Mouse (Mus musculus) lung, postnatal 0 days (tissue): ENCODE results near the gene Atraid. TPM values are rescaled to one million over a fixed set of nuclear protein-coding genes. Genes with fewer than 3 reads are reported as not detected.
"Not testable (repeated sequence)": the region's sequence is repeated elsewhere in the genome, so short reads cannot be mapped to it uniquely, and the experiment has no call there.

ENCODE experiments used
- ATAC-seq: fragments of 200-750 bp; cut with Nextera tagmentation; 2 replicates; pipeline ENCODE4 v1.8.0; 2017; ENCODE audit warnings: moderate library complexity
- DNase-seq: peaks from one replicate; pipeline ENCODE4 v3.0.0-alpha.2; 2016; ENCODE audit warnings: low spot score
- H3K27ac ChIP-seq: fragments of 300-500 bp; sonication (generic); 2 replicates; pipeline ENCODE4 v1.5.1; 2014; ENCODE audit warnings: antibody characterized with exemption, mild to moderate bottlenecking, low read length, mixed read lengths
- H3K27me3 ChIP-seq: fragments of 300-500 bp; sonication (generic); replicated peaks from 2 replicates; pipeline ENCODE4 v1.6.1; 2014; ENCODE audit warnings: low read length, mixed read lengths; ENCODE audit not compliant: insufficient read depth
- H3K36me3 ChIP-seq: fragments of 300-500 bp; sonication (generic); 2 replicates; pipeline ENCODE4 v1.6.1; 2014; ENCODE audit warnings: low read length, mixed read lengths; ENCODE audit not compliant: insufficient read depth
- H3K4me1 ChIP-seq: fragments of 300-500 bp; sonication (generic); 2 replicates; pipeline ENCODE4 v1.6.1; 2014; ENCODE audit warnings: antibody characterized with exemption, low read depth, low read length, mixed read lengths; ENCODE audit not compliant: insufficient read depth
- H3K4me2 ChIP-seq: fragments of 300-500 bp; sonication (generic); replicated peaks from 2 replicates; pipeline ENCODE4 v1.6.1; 2014; ENCODE audit warnings: low read depth, mild to moderate bottlenecking, low read length, moderate library complexity, mixed read lengths
- H3K4me3 ChIP-seq: fragments of 300-500 bp; sonication (generic); 2 replicates; pipeline ENCODE4 v1.5.1; 2014; ENCODE audit warnings: low read depth, low read length
- H3K9ac ChIP-seq: fragments of 300-500 bp; sonication (generic); replicated peaks from 2 replicates; pipeline ENCODE4 v1.6.1; 2014; ENCODE audit warnings: low read depth, mild to moderate bottlenecking
- H3K9me3 ChIP-seq: fragments of 300-500 bp; sonication (generic); 2 replicates; pipeline ENCODE4 v1.6.1; 2016; ENCODE audit warnings: low read length, mixed read lengths
- CTCF ChIP-seq: IDR thresholded peaks from 2 replicates; pipeline ENCODE4 v1.5.1; 2016; ENCODE audit warnings: antibody characterized with exemption, mild to moderate bottlenecking
- EP300 ChIP-seq: IDR thresholded peaks from 2 replicates; pipeline ENCODE4 v1.6.1; 2016; ENCODE audit warnings: antibody characterized with exemption, mild to moderate bottlenecking, control low read depth
- WGBS: fragments of 180-500 bp; shearing (Covaris S2); extraction: QIAGEN DNeasy Blood & Tissue Kit; methylation state at CpG from one replicate; pipeline ENCODE4 v1.1.7; 2014; 5-methylcytosine and 5-hydroxymethylcytosine counted together
- polyA plus RNA-seq: library from polyadenylated mRNA; unstranded; fragments of >200 nt; fragmentation: Nextera tagmentation; extraction: Ambion mirVana; gene quantifications from 2 replicates; pipeline ENCODE4 v1.2.1, GENCODE M21; 2015

The Atraid gene
- polyA plus RNA-seq, 1 experiment from 2014 or later, result 289 TPM

GRCm38 (mm10) chr5:31012737-31013136 lies 35.4 kb upstream of the Atraid start:
- Histone ChIP-seq H3K4me1 (no peaks in the 10 kb centered on the region), H3K9me3 (no peaks in the 10 kb centered on the region), H3K27me3 (no peaks in the 10 kb centered on the region), H3K9ac (no peak overlapping the region), H3K27ac (no peak overlapping the region), H3K4me2 (no peak overlapping the region), H3K36me3 (no peaks in the 10 kb centered on the region), H3K4me3 (no peak overlapping the region)
- no peak for ATAC-seq
- DNase-seq, result no peak
- TF ChIP-seq EP300, result no peak
- TF ChIP-seq CTCF, result no peak
- WGBS, result 67% methylated on average over 3 of the region's 3 CpGs

GRCm38 (mm10) chr5:31015913-31016312 lies 32.2 kb upstream of the Atraid start:
- H3K36me3 ChIP-seq, result no peaks in the 10 kb centered on the region
- no peaks in the 10 kb centered on the region for H3K9me3 ChIP-seq
- H3K4me3 ChIP-seq, result no peak overlapping the region
- no peak for ATAC-seq
- H3K27me3 ChIP-seq, result no peaks in the 10 kb centered on the region
- WGBS, result 56% methylated on average over 2 of the region's 2 CpGs
- DNase-seq, result no peak
- H3K4me1 ChIP-seq, result no peaks in the 10 kb centered on the region
- H3K9ac ChIP-seq, result no peak overlapping the region
- no peak overlapping the region for H3K27ac ChIP-seq
- TF ChIP-seq CTCF, result no peak
- TF ChIP-seq EP300, result no peak
- H3K4me2 ChIP-seq, result no peak overlapping the region

GRCm38 (mm10) chr5:31021790-31022189 lies 26.3 kb upstream of the Atraid start:
- H3K4me3 ChIP-seq, H3K4me2 ChIP-seq, H3K27ac ChIP-seq, DNase-seq, H3K9me3 ChIP-seq, H3K9ac ChIP-seq, H3K4me1 ChIP-seq, H3K27me3 ChIP-seq, H3K36me3 ChIP-seq, ATAC-seq: not testable (repeated sequence)
- 93% methylated on average over 4 of the region's 5 CpGs for WGBS

- no peak overlapping the region for H3K4me3 ChIP-seq
- no peak for TF ChIP-seq EP300
- no peak for TF ChIP-seq CTCF
- no peak overlapping the region for H3K27ac ChIP-seq
- H3K4me2 ChIP-seq, result no peak overlapping the region
- no peaks in the 10 kb centered on the region for H3K27me3 ChIP-seq
- H3K9ac ChIP-seq, result no peak overlapping the region
- ATAC-seq (no peak), DNase-seq (no peak)
- no peaks in the 10 kb centered on the region for H3K9me3 ChIP-seq
- 40% methylated on average over 1 of the region's 1 CpGs for WGBS
- no peaks in the 10 kb centered on the region for H3K4me1 ChIP-seq
- no peaks in the 10 kb centered on the region for H3K36me3 ChIP-seq
These were observed 25.4 kb upstream of the Atraid start for GRCm38 (mm10) chr5:31022690-31023089.

- TF ChIP-seq EP300 (no peak), CTCF (no peak)
- WGBS, result 23% methylated on average over 3 of the region's 4 CpGs
- no peak overlapping the region for H3K9ac ChIP-seq
These were observed 24.9 kb upstream of the Atraid start for GRCm38 (mm10) chr5:31023254-31023653.

GRCm38 (mm10) chr5:31024641-31025040 lies 23.5 kb upstream of the Atraid start:
- TF ChIP-seq CTCF (no peak), EP300 (no peak)
- Histone ChIP-seq H3K9ac (no peak overlapping the region), H3K4me3 (no peak overlapping the region), H3K36me3 (no peaks in the 10 kb centered on the region), H3K9me3 (no peaks in the 10 kb centered on the region), H3K27me3 (no peaks in the 10 kb centered on the region), H3K4me1 (no peaks in the 10 kb centered on the region), H3K4me2 (no peak overlapping the region), H3K27ac (no peak overlapping the region)
- no peak for ATAC-seq
- DNase-seq, result no peak

More at GRCm38 (mm10) chr5:31023254-31023653, 24.9 kb upstream of the Atraid start:
- H3K4me3 ChIP-seq, result no peak overlapping the region
- no peaks in the 10 kb centered on the region for H3K27me3 ChIP-seq
- no peak overlapping the region for H3K27ac ChIP-seq
- ATAC-seq (no peak), DNase-seq (no peak)
- H3K36me3 ChIP-seq, result no peaks in the 10 kb centered on the region
- H3K9me3 ChIP-seq, result no peaks in the 10 kb centered on the region
- no peak overlapping the region for H3K4me2 ChIP-seq
- no peaks in the 10 kb centered on the region for H3K4me1 ChIP-seq

GRCm38 (mm10) chr5:31030926-31031325 lies 17.2 kb upstream of the Atraid start:
- 78% methylated on average over 4 of the region's 4 CpGs for WGBS
- no peak overlapping the region for H3K27ac ChIP-seq
- no peak for ATAC-seq

More at GRCm38 (mm10) chr5:31030926-31031325, 17.2 kb upstream of the Atraid start:
- Histone ChIP-seq H3K4me3 (no peak overlapping the region), H3K4me2 (no peak overlapping the region), H3K36me3 (no peaks in the 10 kb centered on the region), H3K4me1 (no peaks in the 10 kb centered on the region), H3K9me3 (no peaks in the 10 kb centered on the region), H3K27me3 (no peaks in the 10 kb centered on the region), H3K9ac (no peak overlapping the region)
- TF ChIP-seq EP300 (no peak), CTCF (no peak)
- no peak for DNase-seq
